Mouse (Mus musculus) stomach, embryonic 15.5 days (tissue): Measurements from ENCODE around the gene Snrpa. TPM values are rescaled to one million over a fixed set of nuclear protein-coding genes. Genes with fewer than 3 reads are reported as not detected.

Source experiments
- ATAC-seq: fragments of 200-750 bp; cut with Nextera tagmentation; 2 replicates; pipeline ENCODE4 v1.8.0; 2017; ENCODE audit warnings: low read depth, moderate number of reproducible peaks, moderate TSS enrichment; ENCODE audit not compliant: insufficient read depth, low FRiP score
- H3K27ac ChIP-seq: fragments of 300-500 bp; sonication (generic); 2 replicates; pipeline ENCODE4 v1.5.1; 2015; ENCODE audit warnings: mild to moderate bottlenecking, inconsistent platforms
- H3K27me3 ChIP-seq: fragments of 300-500 bp; sonication (generic); replicated peaks from 2 replicates; pipeline ENCODE4 v1.6.1; 2015; ENCODE audit warnings: inconsistent platforms
- H3K36me3 ChIP-seq: fragments of 300-500 bp; sonication (generic); 2 replicates; pipeline ENCODE4 v1.6.1; 2015; ENCODE audit warnings: inconsistent platforms
- H3K4me1 ChIP-seq: fragments of 300-500 bp; sonication (generic); 2 replicates; pipeline ENCODE4 v1.6.1; 2015; ENCODE audit warnings: inconsistent platforms
- H3K4me2 ChIP-seq: fragments of 300-500 bp; sonication (generic); 2 replicates; pipeline ENCODE4 v1.6.1; 2015; ENCODE audit warnings: mild to moderate bottlenecking, inconsistent platforms
- H3K4me3 ChIP-seq: fragments of 300-500 bp; sonication (generic); replicated peaks from 2 replicates; pipeline ENCODE4 v1.5.1; 2015; ENCODE audit warnings: inconsistent platforms
- H3K9ac ChIP-seq: fragments of 300-500 bp; sonication (generic); 2 replicates; pipeline ENCODE4 v1.6.1; 2015; ENCODE audit warnings: inconsistent platforms
- H3K9me3 ChIP-seq: fragments of 300-500 bp; sonication (generic); 2 replicates; pipeline ENCODE4 v1.6.1; 2016; ENCODE audit warnings: inconsistent platforms
- WGBS: fragments of 180-500 bp; shearing (Covaris S2); methylation state at CpG from one replicate; pipeline ENCODE4 v1.1.7; 2015; 5-methylcytosine and 5-hydroxymethylcytosine counted together
- polyA plus RNA-seq: library from polyadenylated mRNA; unstranded; fragments of >200 nt; fragmentation: Nextera tagmentation; extraction: Ambion mirVana; gene quantifications from 2 replicates; pipeline ENCODE4 v1.2.1, GENCODE M21; 2015

Gene Snrpa
- polyA plus RNA-seq, 1 experiment from 2014 or later, result 224 TPM

- Histone ChIP-seq H3K9ac (no peak overlapping the region), H3K4me1 (peaks cover 17% of the 10 kb centered on the region), H3K4me2 (no peak overlapping the region), H3K4me3 (no peak overlapping the region), H3K27ac (no peak overlapping the region), H3K9me3 (no peaks in the 10 kb centered on the region), H3K36me3 (peaks cover 23% of the 10 kb centered on the region; the same call in 1 of the 2 replicates), H3K27me3 (no peaks in the 10 kb centered on the region)
- no peak for ATAC-seq
These were observed 2.3 kb upstream of the Snrpa start for GRCm38 (mm10) chr7:27198355-27198754.

DNA sequence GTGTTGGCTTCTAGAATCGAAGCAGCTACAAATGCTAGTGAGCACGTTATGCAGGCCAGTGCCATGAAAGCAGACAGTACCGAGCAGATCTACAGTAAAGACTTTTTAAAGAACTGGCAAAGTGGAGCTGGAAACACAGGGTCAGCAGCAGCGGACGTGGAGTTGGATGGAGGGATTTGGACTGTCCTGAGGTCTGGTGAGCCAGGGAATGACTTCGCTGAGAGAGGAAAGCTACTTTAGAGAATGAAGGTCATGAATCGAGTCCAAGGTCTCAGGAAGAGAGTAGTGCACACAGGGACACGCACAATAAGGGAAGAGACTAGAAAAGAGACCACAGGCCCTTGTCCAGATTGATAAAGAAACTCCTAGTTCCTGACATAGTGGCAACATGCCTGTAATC, 1.6 kb upstream of the Snrpa start:
- H3K27me3 ChIP-seq, result no peaks in the 10 kb centered on the region
- H3K4me3 ChIP-seq, result no peak overlapping the region
- H3K27ac ChIP-seq, result no peak overlapping the region; the same call in 1 of the 2 replicates
- no peaks in the 10 kb centered on the region for H3K9me3 ChIP-seq
- no peak for ATAC-seq
- no peak overlapping the region for H3K4me2 ChIP-seq
- H3K4me1 ChIP-seq, result peaks cover 18% of the 10 kb centered on the region
- peaks cover 27% of the 10 kb centered on the region; the same call in 1 of the 2 replicates for H3K36me3 ChIP-seq
- no peak overlapping the region for H3K9ac ChIP-seq
- 89% methylated on average over 8 of the region's 8 CpGs for WGBS

- Histone ChIP-seq H3K4me3 (no peak overlapping the region), H3K36me3 (peaks cover 27% of the 10 kb centered on the region), H3K27me3 (no peaks in the 10 kb centered on the region), H3K27ac (no peak overlapping the region), H3K4me1 (peaks cover 18% of the 10 kb centered on the region), H3K9me3 (no peaks in the 10 kb centered on the region), H3K4me2 (no peak overlapping the region), H3K9ac (no peak overlapping the region)
- ATAC-seq, result no peak
- 77% methylated on average over 3 of the region's 3 CpGs for WGBS
These were observed 1.1 kb upstream of the Snrpa start for GRCm38 (mm10) chr7:27197136-27197535.

- no peak for ATAC-seq
- Histone ChIP-seq H3K9ac (no peak overlapping the region), H3K4me1 (peaks cover 18% of the 10 kb centered on the region), H3K4me3 (no peak overlapping the region), H3K9me3 (no peaks in the 10 kb centered on the region), H3K27me3 (no peaks in the 10 kb centered on the region), H3K4me2 (peak overlapping the region; percentile 19), H3K36me3 (peaks cover 54% of the 10 kb centered on the region), H3K27ac (no peak overlapping the region)
- 69% methylated on average over 4 of the region's 4 CpGs for WGBS
These were observed 2.3 kb downstream of the Snrpa start for GRCm38 (mm10) chr7:27193731-27194130.

DNA sequence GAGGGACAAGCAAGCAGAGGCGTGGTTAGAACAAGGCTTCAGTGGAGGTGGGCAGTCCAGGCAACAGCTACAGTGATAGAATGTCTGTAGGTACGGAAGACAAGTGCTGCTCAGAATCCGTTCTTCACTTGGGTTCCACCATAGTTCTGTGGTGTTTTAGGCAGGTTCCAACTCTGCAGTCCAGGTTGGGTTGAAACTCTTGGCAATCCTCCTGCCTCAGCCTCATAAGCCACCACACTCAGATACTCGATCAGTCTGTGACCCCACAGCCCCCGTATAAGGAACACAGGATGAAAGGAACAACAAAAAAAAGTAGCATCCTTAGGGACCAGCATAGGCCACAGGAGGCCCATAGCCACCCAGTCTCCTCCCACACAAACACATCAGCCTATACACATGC, 3.6 kb downstream of the Snrpa start:
- H3K36me3 ChIP-seq, result peaks cover 63% of the 10 kb centered on the region
- no peak for ATAC-seq

DNA sequence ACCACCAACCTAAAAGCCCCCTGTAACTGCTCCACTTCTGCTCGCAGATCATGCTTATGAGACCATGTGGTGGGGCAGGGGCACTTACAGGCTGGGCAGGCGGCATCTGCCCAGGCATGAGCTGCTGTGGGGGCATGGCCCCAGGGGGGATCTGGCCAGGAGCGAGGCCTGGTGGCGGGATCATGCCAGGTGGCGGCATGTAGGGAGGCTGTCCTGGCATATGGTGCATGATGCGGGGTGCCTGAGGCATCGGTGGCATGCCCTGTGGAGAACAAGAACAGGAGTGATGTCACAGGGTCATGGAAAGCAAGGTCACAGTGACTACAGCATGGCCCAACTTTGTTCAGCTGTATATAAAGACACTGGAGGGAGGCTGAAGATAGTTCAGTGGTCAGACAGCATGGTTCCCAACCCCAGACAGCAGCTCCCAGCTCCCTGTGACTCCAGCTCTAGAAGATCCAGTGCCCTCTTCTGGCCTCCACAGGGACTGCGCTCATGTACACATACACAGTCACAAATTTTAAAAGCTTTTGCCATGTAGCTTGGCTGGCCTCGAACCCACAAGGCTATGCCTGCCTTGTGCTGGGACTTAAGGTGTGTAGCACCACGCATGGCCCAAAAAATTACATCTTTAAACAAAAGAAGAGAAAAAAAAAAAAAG, 6.7 kb downstream of the Snrpa start:
- Histone ChIP-seq H3K4me1 (peaks cover 10% of the 10 kb centered on the region; the same call in 1 of the 2 replicates), H3K36me3 (peaks cover 83% of the 10 kb centered on the region), H3K4me3 (no peak overlapping the region), H3K27me3 (no peaks in the 10 kb centered on the region), H3K9me3 (no peaks in the 10 kb centered on the region), H3K4me2 (no peak overlapping the region), H3K9ac (no peak overlapping the region), H3K27ac (no peak overlapping the region)
- WGBS, result 95% methylated on average over 10 of the region's 10 CpGs
- ATAC-seq, result no peak

More for the DNA sequence above, 3.6 kb downstream of the Snrpa start:
- Histone ChIP-seq H3K4me3 (no peak overlapping the region), H3K9me3 (no peaks in the 10 kb centered on the region), H3K4me2 (no peak overlapping the region), H3K27me3 (no peaks in the 10 kb centered on the region), H3K4me1 (peaks cover 18% of the 10 kb centered on the region), H3K9ac (no peak overlapping the region), H3K27ac (no peak overlapping the region)
- WGBS, result 92% methylated on average over 5 of the region's 5 CpGs

DNA sequence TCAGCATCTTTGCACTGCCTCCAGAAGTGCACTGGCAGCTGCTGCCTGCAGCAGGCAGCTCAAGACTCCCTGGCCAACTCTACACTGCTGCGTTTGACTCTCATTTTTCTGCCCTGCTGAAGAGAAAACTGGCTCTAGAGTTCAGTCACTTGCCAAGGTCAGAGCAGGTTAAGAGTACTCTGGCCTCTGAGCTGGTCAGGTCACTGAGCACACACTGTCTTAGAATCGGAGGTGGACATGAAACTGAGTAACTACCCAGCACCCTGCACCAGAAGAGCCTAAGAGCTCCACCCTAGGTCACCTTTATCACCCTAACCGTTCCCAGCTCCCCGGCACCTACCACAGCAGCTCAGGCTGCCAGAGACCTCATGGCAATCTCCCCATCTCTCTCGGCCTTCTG, 10.1 kb downstream of the Snrpa start:
- Histone ChIP-seq H3K4me1 (no peaks in the 10 kb centered on the region), H3K4me2 (no peak overlapping the region), H3K27ac (no peak overlapping the region), H3K9me3 (no peaks in the 10 kb centered on the region), H3K36me3 (peaks cover 64% of the 10 kb centered on the region), H3K27me3 (no peaks in the 10 kb centered on the region), H3K4me3 (no peak overlapping the region), H3K9ac (no peak overlapping the region)
- WGBS, result 89% methylated on average over 5 of the region's 5 CpGs
- ATAC-seq, result no peak

DNA sequence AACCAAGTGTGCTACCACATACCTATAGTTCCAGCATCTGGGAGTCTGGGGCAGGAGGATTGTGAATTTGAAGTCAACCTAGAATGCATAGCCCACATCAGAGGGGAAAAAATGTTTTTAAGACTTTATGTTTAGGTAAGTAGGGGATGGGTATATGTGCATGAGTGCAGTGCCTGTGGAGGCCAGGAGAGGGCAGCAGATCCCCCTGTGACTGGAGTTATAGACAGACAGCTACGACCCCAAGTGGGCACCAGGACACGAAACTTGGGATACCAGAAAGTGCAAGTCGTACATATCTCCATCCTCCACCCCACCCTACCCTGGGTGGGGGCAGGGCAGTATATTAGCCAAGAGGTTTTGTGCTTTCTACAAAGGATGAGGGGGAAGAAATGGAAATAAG, 11.1 kb downstream of the Snrpa start:
- ATAC-seq, result no peak
- Histone ChIP-seq H3K9ac (no peak overlapping the region), H3K27me3 (no peaks in the 10 kb centered on the region), H3K4me1 (no peaks in the 10 kb centered on the region), H3K36me3 (peaks cover 54% of the 10 kb centered on the region), H3K4me2 (no peak overlapping the region), H3K9me3 (no peaks in the 10 kb centered on the region), H3K4me3 (no peak overlapping the region), H3K27ac (no peak overlapping the region)
- 55% methylated on average over 3 of the region's 3 CpGs for WGBS

GRCm38 (mm10) chr7:27182498-27182897, 13.6 kb downstream of the Snrpa start:
- H3K9me3 ChIP-seq, result no peaks in the 10 kb centered on the region
- H3K9ac ChIP-seq, result no peak overlapping the region
- no peak overlapping the region for H3K27ac ChIP-seq
- no peak overlapping the region for H3K4me2 ChIP-seq
- H3K36me3 ChIP-seq, result peaks cover 31% of the 10 kb centered on the region
- no peak for ATAC-seq
- no peaks in the 10 kb centered on the region for H3K27me3 ChIP-seq
- WGBS, result 69% methylated on average over 1 of the region's 1 CpGs
- H3K4me1 ChIP-seq, result peaks cover 11% of the 10 kb centered on the region; the same call in 1 of the 2 replicates
- H3K4me3 ChIP-seq, result no peak overlapping the region

GRCm38 (mm10) chr7:27180837-27181695, 15.0 kb downstream of the Snrpa start, which contains the start of the genes Gm21983 and Mia:
Gene Gm21983 (minus strand): TSS chr7:27181086.
Gene Mia (minus strand): TSS chr7:27181157.
- Histone ChIP-seq H3K4me3 (no peak within 1 kb of the TSS), H3K27ac (peak within 1 kb of the TSS; percentile 67), H3K4me2 (no peak within 1 kb of the TSS), H3K9ac (no peak within 1 kb of the TSS), H3K27me3 (no peaks in the 10 kb centered on the region), H3K4me1 (peaks cover 11% of the 10 kb centered on the region; the same call in 1 of the 2 replicates), H3K36me3 (peaks cover 22% of the 10 kb centered on the region), H3K9me3 (no peaks in the 10 kb centered on the region)
- WGBS, result 64% methylated on average over 14 of the region's 14 CpGs
- ATAC-seq, result no peak

GRCm38 (mm10) chr7:27180036-27180435, 16.0 kb downstream of the Snrpa start:
- Histone ChIP-seq H3K4me1 (peaks cover 11% of the 10 kb centered on the region; the same call in 1 of the 2 replicates), H3K9ac (no peak overlapping the region), H3K27ac (0 out of 2 replicates have a peak overlapping the region, but pooled peaks have one; percentile 67), H3K4me3 (no peak overlapping the region), H3K36me3 (peaks cover 12% of the 10 kb centered on the region), H3K9me3 (no peaks in the 10 kb centered on the region), H3K4me2 (no peak overlapping the region), H3K27me3 (no peaks in the 10 kb centered on the region)
- 49% methylated on average over 5 of the region's 5 CpGs for WGBS
- no peak for ATAC-seq
